Mouse (Mus musculus): ENCODE results near the gene Ttll1. TPM values are rescaled to one million over a fixed set of nuclear protein-coding genes. Genes with fewer than 3 reads are reported as not detected.

Ttll1 gene
- total RNA-seq, 2 experiments from 2014 or later, result 3.6 to 5.1 TPM

DNA sequence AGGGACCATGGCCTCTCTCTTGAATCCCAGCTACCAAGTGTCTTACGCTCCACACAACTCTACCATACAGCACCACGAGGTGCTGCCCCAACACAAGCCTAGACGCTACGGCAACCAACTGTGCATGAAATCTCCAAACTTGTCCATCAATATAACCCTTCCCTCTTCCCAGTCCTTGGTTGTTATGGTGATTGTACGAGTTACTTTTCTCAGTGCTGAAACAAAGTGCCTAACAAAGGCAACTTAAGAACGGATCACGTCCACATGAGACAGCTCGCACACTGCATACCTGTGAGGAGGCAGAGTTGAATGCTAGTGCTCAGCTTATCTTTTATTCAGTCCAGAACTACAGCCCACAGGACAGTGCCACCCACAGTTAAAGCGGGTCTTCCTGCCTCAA, 74.2 kb downstream of the Ttll1 start:
- DNase-seq, result no peak
- intact Hi-C loops (cut with DNase I; ENCODE audit: low total_unique reads), result no loop called here

DNA sequence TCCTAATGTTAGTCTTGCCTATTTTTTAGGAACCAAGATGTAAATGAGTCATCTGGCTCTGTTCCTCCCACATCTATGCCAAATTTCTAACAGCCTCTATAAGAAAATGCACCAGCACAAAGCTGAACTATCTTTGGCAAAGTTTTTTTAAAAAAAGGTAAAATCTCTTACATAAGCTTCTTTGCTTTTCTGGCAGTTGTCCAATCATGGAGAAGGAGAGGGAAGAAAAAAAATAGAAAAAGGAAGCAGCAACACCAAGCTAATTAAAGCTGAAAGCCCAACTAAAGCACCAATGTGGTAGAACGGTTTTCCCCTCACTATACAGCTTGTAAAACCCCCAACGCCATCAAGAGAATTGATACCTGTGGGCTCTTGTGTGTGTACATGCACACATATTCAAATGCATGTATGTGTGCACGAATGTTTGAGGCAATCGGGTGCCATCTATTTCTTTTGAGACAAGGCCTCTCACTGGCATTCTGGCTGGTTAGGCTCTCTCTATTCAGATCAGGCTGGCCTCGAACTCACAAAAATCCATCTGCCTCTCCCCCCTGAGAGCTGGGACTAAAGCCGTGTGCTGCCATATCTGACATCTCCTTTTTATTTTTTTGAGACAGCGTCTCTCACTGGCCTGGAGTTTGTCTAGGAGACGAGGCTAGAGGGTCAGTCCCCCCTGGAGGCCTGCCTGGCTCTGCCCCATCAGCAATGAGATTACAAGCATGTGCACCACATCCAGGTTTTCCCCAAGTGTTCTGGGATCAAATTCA, 75.2 kb downstream of the Ttll1 start:
- intact Hi-C loops (cut with DNase I; ENCODE audit: low total_unique reads), result no loop called here
- DNase-seq, result no peak

DNA sequence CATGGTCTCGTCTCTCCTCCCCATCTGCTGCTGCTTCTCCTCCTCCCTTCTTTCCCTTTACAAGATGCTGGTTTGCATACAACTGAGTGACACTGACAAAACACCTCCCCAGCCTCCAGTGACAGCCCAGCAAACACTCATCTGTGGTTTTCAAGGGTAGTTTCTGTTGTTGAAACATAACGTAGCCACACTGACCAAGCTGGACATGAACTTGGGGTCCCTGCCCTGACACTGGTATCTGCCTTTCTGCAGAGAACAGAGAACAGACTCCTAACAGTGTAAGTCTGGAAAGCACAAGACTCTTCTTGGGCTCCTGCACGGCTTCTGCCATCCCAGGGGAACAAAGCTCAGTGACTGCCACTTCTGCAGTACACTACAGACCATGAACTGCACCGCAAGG, 76.0 kb downstream of the Ttll1 start:
- intact Hi-C loops (cut with DNase I; ENCODE audit: low total_unique reads), result no loop called here

More for the DNA sequence above, 76.0 kb downstream of the Ttll1 start:
- no peak for DNase-seq

Small RNAs within 50 kb of the gene (microRNA-seq; reads per million reads assigned to microRNA genes)
- 0 reads per million in 2 experiments for gene Gm24575

Other genes with a start within 250 kb of the Ttll1 start
- 10 to 100 TPM in 1 of 2 experiments, 1 to 10 TPM in 1; 9.7 to 10.0 TPM for gene Arfgap3, start 160.6 kb downstream of the Ttll1 start, total RNA-seq (2021)
- 10 to 100 TPM; 43.9 to 45.1 TPM for gene Pacsin2, start 46.3 kb downstream of the Ttll1 start, total RNA-seq (2021)
- gene Bik, start 16.0 kb upstream of the Ttll1 start, total RNA-seq (2021), result 1 to 10 TPM; 2.8 to 3.2 TPM
- 10 to 100 TPM; 24.9 to 33.5 TPM for gene Tspo, start 52.7 kb upstream of the Ttll1 start, total RNA-seq (2021)
- gene Mcat, start 52.9 kb upstream of the Ttll1 start, total RNA-seq (2021), result 10 to 100 TPM; 20.4 to 21.9 TPM
- gene Ttll12, start 84.3 kb upstream of the Ttll1 start, total RNA-seq (2021), result 1 to 10 TPM; 6.3 to 8.3 TPM
- 1 to 10 TPM; 1.2 to 1.7 TPM for gene Scube1, start 214.1 kb upstream of the Ttll1 start, total RNA-seq (2021)